8 mouse cellular contexts compared by ENCODE assay signal in genomic region chr15:101976641-101977040, GRCm38 (mm10). TPM values are rescaled to one million over a fixed set of nuclear protein-coding genes. Genes with fewer than 3 reads are reported as not detected.
DNase-seq lines count a peak whose midpoint lies in the region; ATAC-seq and TF ChIP-seq lines count a peak whose summit lies in the region.

No protein-coding gene starts in this region.

- 48% methylated on average over 3 of the region's 3 CpGs for WGBS in lung, embryonic 14.5 days
- WGBS in embryonic facial prominence, embryonic 14.5 days: 44% methylated on average over 3 of the region's 3 CpGs
- 30% methylated on average over 3 of the region's 3 CpGs for WGBS in kidney, adult 2 months
- WGBS in midbrain, postnatal 0 days: 56% methylated on average over 3 of the region's 3 CpGs

- DNase-seq in lung, embryonic 14.5 days: no peak
- no peak for DNase-seq in lung, postnatal 25 days (ENCODE audit: low spot score)
- no peak for DNase-seq in embryonic facial prominence, embryonic 14.5 days (ENCODE audit: low spot score)
- peak; percentile 72 for DNase-seq in kidney, adult 2 months
- DNase-seq in midbrain, postnatal 0 days (ENCODE audit: low spot score): no peak
- no peak for DNase-seq in left cerebral cortex, adult 11 months (ENCODE audit: low spot score)
- no peak for DNase-seq in gastrocnemius, postnatal 25 days

- H3K4me2 ChIP-seq in lung, embryonic 14.5 days: peak overlapping the region; percentile 70
- H3K4me2 ChIP-seq in embryonic facial prominence, embryonic 14.5 days (ENCODE audit: low read depth, low read length): peak overlapping the region; percentile 56; the same call in 1 of the 2 replicates
- peak overlapping the region; percentile 92 for H3K4me2 ChIP-seq in midbrain, postnatal 0 days (ENCODE audit: low read depth, low read length, poor library complexity, severe bottlenecking)

- H3K4me1 ChIP-seq in lung, embryonic 14.5 days (ENCODE audit: insufficient read depth): peaks cover 24% of the 10 kb centered on the region
- H3K4me1 ChIP-seq in embryonic facial prominence, embryonic 14.5 days (ENCODE audit: control insufficient read depth, insufficient read depth, low read length): peaks cover 30% of the 10 kb centered on the region
- peaks cover 26% of the 10 kb centered on the region for H3K4me1 ChIP-seq in kidney, adult 2 months (ENCODE audit: control insufficient read depth, insufficient read depth, low read length)
- peaks cover 9% of the 10 kb centered on the region; the same call in 1 of the 2 replicates for H3K4me1 ChIP-seq in midbrain, postnatal 0 days (ENCODE audit: insufficient read depth, low read length)

- H3K9ac ChIP-seq in lung, embryonic 14.5 days: peak overlapping the region; percentile 68
- H3K9ac ChIP-seq in embryonic facial prominence, embryonic 14.5 days (ENCODE audit: low read depth, low read length): peak overlapping the region; percentile 65
- peak overlapping the region; percentile 46; the same call in 1 of the 2 replicates for H3K9ac ChIP-seq in midbrain, postnatal 0 days (replicated peaks; ENCODE audit: low read length, poor library complexity, severe bottlenecking)

- no peaks in the 10 kb centered on the region for H3K36me3 ChIP-seq in lung, embryonic 14.5 days (ENCODE audit: insufficient read depth)
- no peaks in the 10 kb centered on the region for H3K36me3 ChIP-seq in embryonic facial prominence, embryonic 14.5 days (ENCODE audit: control insufficient read depth, insufficient read depth, low read length)
- H3K36me3 ChIP-seq in kidney, adult 2 months (ENCODE audit: control insufficient read depth, insufficient read depth, low read length): no peaks in the 10 kb centered on the region
- H3K36me3 ChIP-seq in midbrain, postnatal 0 days (ENCODE audit: insufficient read depth, low read length): no peaks in the 10 kb centered on the region

- no peaks in the 10 kb centered on the region for H3K27me3 ChIP-seq in lung, embryonic 14.5 days (ENCODE audit: insufficient read depth, low read length)
- H3K27me3 ChIP-seq in embryonic facial prominence, embryonic 14.5 days (replicated peaks; ENCODE audit: control insufficient read depth, insufficient read depth, low read length): no peaks in the 10 kb centered on the region
- no peaks in the 10 kb centered on the region for H3K27me3 ChIP-seq in kidney, adult 2 months (replicated peaks; ENCODE audit: control insufficient read depth, insufficient read depth, low read length)
- no peaks in the 10 kb centered on the region for H3K27me3 ChIP-seq in midbrain, postnatal 0 days (ENCODE audit: insufficient read depth, low read length)

- peak overlapping the region; percentile 29 for H3K4me3 ChIP-seq in lung, embryonic 14.5 days (ENCODE audit: low read depth, low read length)
- H3K4me3 ChIP-seq in embryonic facial prominence, embryonic 14.5 days (ENCODE audit: low read depth, low read length): 0 out of 2 replicates have a peak overlapping the region, but pooled peaks have one; percentile 29
- no peak overlapping the region for H3K4me3 ChIP-seq in kidney, adult 2 months (ENCODE audit: insufficient read depth, low read depth, low read length)
- no peak overlapping the region for H3K4me3 ChIP-seq in midbrain, postnatal 0 days (ENCODE audit: low read depth, low read length)

- no peaks in the 10 kb centered on the region for H3K9me3 ChIP-seq in lung, embryonic 14.5 days (ENCODE audit: low read depth, low read length)
- no peaks in the 10 kb centered on the region for H3K9me3 ChIP-seq in embryonic facial prominence, embryonic 14.5 days (ENCODE audit: control insufficient read depth, low read length)
- no peaks in the 10 kb centered on the region for H3K9me3 ChIP-seq in midbrain, postnatal 0 days (ENCODE audit: low read length)

- ATAC-seq in lung, embryonic 14.5 days (ENCODE audit: insufficient read depth): no peak
- ATAC-seq in embryonic facial prominence, embryonic 14.5 days (ENCODE audit: low read depth): no peak
- ATAC-seq in midbrain, postnatal 0 days (ENCODE audit: low FRiP score): no peak
- ATAC-seq in erythroid progenitor cell, adult 5-6 weeks (replicated peaks; ENCODE audit: low FRiP score, poor library complexity, severe bottlenecking): no peak

- H3K27ac ChIP-seq in lung, embryonic 14.5 days (ENCODE audit: low read depth): peak overlapping the region; percentile 90
- peak overlapping the region; percentile 90 for H3K27ac ChIP-seq in embryonic facial prominence, embryonic 14.5 days (replicated peaks; ENCODE audit: low read depth, low read length)
- H3K27ac ChIP-seq in kidney, adult 2 months (ENCODE audit: insufficient read depth, low read depth, low read length): peak overlapping the region; percentile 95
- H3K27ac ChIP-seq in midbrain, postnatal 0 days (ENCODE audit: low read depth, low read length): no peak overlapping the region

- TF ChIP-seq POLR2A in kidney, adult 2 months (IDR thresholded peaks at IDR 0.05; ENCODE audit: low read depth, low read length): no peak

- TF ChIP-seq CTCF in lung, embryonic 14.5 days (IDR thresholded peaks at IDR 0.05; ENCODE audit: low read depth): no peak
- TF ChIP-seq CTCF in kidney, adult 2 months (conservative IDR thresholded peaks at IDR 0.05; ENCODE audit: insufficient read depth, insufficient read length, low read depth, low read length): no peak
- no peak for TF ChIP-seq CTCF in midbrain, postnatal 0 days (IDR thresholded peaks at IDR 0.05)

RNA-seq across cellular contexts. Expression of gene Krt78, which starts 22.6 kb away (rescaled TPM):
- 0.05 TPM in 2 replicates for polyA plus RNA-seq in lung, embryonic 14.5 days (2014; fragmentation: Nextera tagmentation; extraction: Ambion mirVana)
- 0.25 and 1.7 TPM in 2 replicates for polyA plus RNA-seq in embryonic facial prominence, embryonic 14.5 days (2014; fragmentation: Nextera tagmentation; extraction: Ambion mirVana)
- 0.02 TPM in 1 of 2 replicates, not detected in the other for polyA plus RNA-seq in kidney, adult 2 months (2012; rRNA removed)
- 0.49 TPM in 1 of 2 replicates, not detected in the other for total RNA-seq in midbrain, postnatal 0 days (2014; rRNA removed)
- not detected in 2 replicates for polyA plus RNA-seq in midbrain, postnatal 0 days (2015; fragmentation: Nextera tagmentation; extraction: Ambion mirVana)
- not detected for total RNA-seq in gastrocnemius, postnatal 25 days (2021)
- not detected in 2 replicates for total RNA-seq in erythroid progenitor cell, adult 5-6 weeks (2015; ENCODE audit: low replicate concordance)
- total RNA-seq in erythroid progenitor cell, adult 5-6 weeks (2017; ENCODE audit: low replicate concordance): not detected in 2 replicates

RNA-seq across cellular contexts. Expression of gene Krt8, which starts 27.6 kb away (rescaled TPM):
- 183 and 192 TPM in 2 replicates for polyA plus RNA-seq in lung, embryonic 14.5 days (2014; fragmentation: Nextera tagmentation; extraction: Ambion mirVana)
- polyA plus RNA-seq in embryonic facial prominence, embryonic 14.5 days (2014; fragmentation: Nextera tagmentation; extraction: Ambion mirVana): 69.1 and 105 TPM in 2 replicates
- 82.8 and 88.0 TPM in 2 replicates for polyA plus RNA-seq in kidney, adult 2 months (2012; rRNA removed)
- 0.61 and 1.6 TPM in 2 replicates for total RNA-seq in midbrain, postnatal 0 days (2014; rRNA removed)
- 0.60 and 0.63 TPM in 2 replicates for polyA plus RNA-seq in midbrain, postnatal 0 days (2015; fragmentation: Nextera tagmentation; extraction: Ambion mirVana)
- under 1 TPM; 0.13 to 0.19 TPM for total RNA-seq in gastrocnemius, postnatal 25 days (2021)
- total RNA-seq in erythroid progenitor cell, adult 5-6 weeks (2015; ENCODE audit: low replicate concordance): not detected in 2 replicates
- not detected in 2 replicates for total RNA-seq in erythroid progenitor cell, adult 5-6 weeks (2017; ENCODE audit: low replicate concordance)

RNA-seq across cellular contexts. Expression of gene Krt79, which starts 36.5 kb away (rescaled TPM):
- polyA plus RNA-seq in lung, embryonic 14.5 days (2014; fragmentation: Nextera tagmentation; extraction: Ambion mirVana): 0.20 and 0.22 TPM in 2 replicates
- polyA plus RNA-seq in embryonic facial prominence, embryonic 14.5 days (2014; fragmentation: Nextera tagmentation; extraction: Ambion mirVana): 8.9 and 9.2 TPM in 2 replicates
- polyA plus RNA-seq in kidney, adult 2 months (2012; rRNA removed): 0.33 and 0.37 TPM in 2 replicates
- 2.3 TPM in 1 of 2 replicates, not detected in the other for total RNA-seq in midbrain, postnatal 0 days (2014; rRNA removed)
- 0.15 and 0.28 TPM in 2 replicates for polyA plus RNA-seq in midbrain, postnatal 0 days (2015; fragmentation: Nextera tagmentation; extraction: Ambion mirVana)
- under 1 TPM in 1 of 2 experiments, not detected in 1; 0.13 TPM for total RNA-seq in gastrocnemius, postnatal 25 days (2021)
- not detected in 2 replicates for total RNA-seq in erythroid progenitor cell, adult 5-6 weeks (2015; ENCODE audit: low replicate concordance)
- total RNA-seq in erythroid progenitor cell, adult 5-6 weeks (2017; ENCODE audit: low replicate concordance): not detected in 2 replicates

RNA-seq across cellular contexts. Expression of gene Krt18, which starts 51.3 kb away (rescaled TPM):
- 148 TPM in 2 replicates for polyA plus RNA-seq in lung, embryonic 14.5 days (2014; fragmentation: Nextera tagmentation; extraction: Ambion mirVana)
- polyA plus RNA-seq in embryonic facial prominence, embryonic 14.5 days (2014; fragmentation: Nextera tagmentation; extraction: Ambion mirVana): 61.0 and 70.0 TPM in 2 replicates
- polyA plus RNA-seq in kidney, adult 2 months (2012; rRNA removed): 20.7 and 25.0 TPM in 2 replicates
- 0.99 and 1.7 TPM in 2 replicates for total RNA-seq in midbrain, postnatal 0 days (2014; rRNA removed)
- polyA plus RNA-seq in midbrain, postnatal 0 days (2015; fragmentation: Nextera tagmentation; extraction: Ambion mirVana): 1.8 and 2.1 TPM in 2 replicates
- total RNA-seq in gastrocnemius, postnatal 25 days (2021): under 1 TPM; 0.18 to 0.29 TPM
- total RNA-seq in erythroid progenitor cell, adult 5-6 weeks (2015; ENCODE audit: low replicate concordance): 1.7 TPM in 1 of 2 replicates, not detected in the other
- total RNA-seq in erythroid progenitor cell, adult 5-6 weeks (2017; ENCODE audit: low replicate concordance): 0.26 TPM in 1 of 2 replicates, not detected in the other

RNA-seq across cellular contexts. Expression of gene Krt4, which starts 52.1 kb away (rescaled TPM):
- 0.97 and 1.3 TPM in 2 replicates for polyA plus RNA-seq in lung, embryonic 14.5 days (2014; fragmentation: Nextera tagmentation; extraction: Ambion mirVana)
- 66.3 and 145 TPM in 2 replicates for polyA plus RNA-seq in embryonic facial prominence, embryonic 14.5 days (2014; fragmentation: Nextera tagmentation; extraction: Ambion mirVana)
- polyA plus RNA-seq in kidney, adult 2 months (2012; rRNA removed): 0.18 TPM in 1 of 2 replicates, not detected in the other
- total RNA-seq in midbrain, postnatal 0 days (2014; rRNA removed): 0.38 TPM in 1 of 2 replicates, not detected in the other
- polyA plus RNA-seq in midbrain, postnatal 0 days (2015; fragmentation: Nextera tagmentation; extraction: Ambion mirVana): not detected in 2 replicates
- total RNA-seq in gastrocnemius, postnatal 25 days (2021): not detected
- total RNA-seq in erythroid progenitor cell, adult 5-6 weeks (2015; ENCODE audit: low replicate concordance): not detected in 2 replicates
- total RNA-seq in erythroid progenitor cell, adult 5-6 weeks (2017; ENCODE audit: low replicate concordance): not detected in 2 replicates

Comparison
In these comparisons a context has a peak if more than half of its experiments do, and no peak if none do; other contexts are left out.
1. H3K4me3 ChIP-seq: peak in lung, embryonic 14.5 days (single experiment) and embryonic facial prominence, embryonic 14.5 days (single experiment); none in kidney, adult 2 months (single experiment) and midbrain, postnatal 0 days (single experiment).
2. RNA of gene Krt8, which starts 27.6 kb away (polyA plus RNA-seq): 183 to 192 TPM in lung, embryonic 14.5 days, 69.1 to 105 TPM in embryonic facial prominence, embryonic 14.5 days and 82.8 to 88.0 TPM in kidney, adult 2 months; 0.60 to 0.63 TPM in midbrain, postnatal 0 days; every median in the first group is over 10 times any median in the second.
3. Peak in every context shown above with its lines, with median percentiles within 50 percentile points of each other: H3K4me2 ChIP-seq and H3K9ac ChIP-seq.